Mouse (Mus musculus): Measurements from ENCODE around the gene Hnrnph3.

Gene Hnrnph3

DNA sequence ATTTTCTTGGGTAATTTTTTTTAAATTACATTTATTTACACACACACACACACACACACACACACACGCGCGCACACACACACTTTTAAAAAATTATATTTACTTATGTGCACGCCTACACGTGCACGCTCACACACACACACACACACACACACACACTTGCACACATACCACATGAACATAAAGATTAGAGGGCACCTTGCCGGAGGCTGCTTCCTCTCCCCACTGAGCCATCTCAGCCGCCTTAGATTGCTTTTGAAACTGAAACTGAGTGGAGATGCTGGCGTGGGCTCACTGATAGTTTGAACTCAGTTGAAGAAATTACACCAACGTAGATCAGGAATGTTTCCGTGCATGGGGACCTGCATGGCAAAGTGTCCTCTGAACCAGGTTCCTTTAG lies 39.9 kb downstream of the Hnrnph3 start:
- no peak for DNase-seq (ENCODE audit: low read depth)

DNA sequence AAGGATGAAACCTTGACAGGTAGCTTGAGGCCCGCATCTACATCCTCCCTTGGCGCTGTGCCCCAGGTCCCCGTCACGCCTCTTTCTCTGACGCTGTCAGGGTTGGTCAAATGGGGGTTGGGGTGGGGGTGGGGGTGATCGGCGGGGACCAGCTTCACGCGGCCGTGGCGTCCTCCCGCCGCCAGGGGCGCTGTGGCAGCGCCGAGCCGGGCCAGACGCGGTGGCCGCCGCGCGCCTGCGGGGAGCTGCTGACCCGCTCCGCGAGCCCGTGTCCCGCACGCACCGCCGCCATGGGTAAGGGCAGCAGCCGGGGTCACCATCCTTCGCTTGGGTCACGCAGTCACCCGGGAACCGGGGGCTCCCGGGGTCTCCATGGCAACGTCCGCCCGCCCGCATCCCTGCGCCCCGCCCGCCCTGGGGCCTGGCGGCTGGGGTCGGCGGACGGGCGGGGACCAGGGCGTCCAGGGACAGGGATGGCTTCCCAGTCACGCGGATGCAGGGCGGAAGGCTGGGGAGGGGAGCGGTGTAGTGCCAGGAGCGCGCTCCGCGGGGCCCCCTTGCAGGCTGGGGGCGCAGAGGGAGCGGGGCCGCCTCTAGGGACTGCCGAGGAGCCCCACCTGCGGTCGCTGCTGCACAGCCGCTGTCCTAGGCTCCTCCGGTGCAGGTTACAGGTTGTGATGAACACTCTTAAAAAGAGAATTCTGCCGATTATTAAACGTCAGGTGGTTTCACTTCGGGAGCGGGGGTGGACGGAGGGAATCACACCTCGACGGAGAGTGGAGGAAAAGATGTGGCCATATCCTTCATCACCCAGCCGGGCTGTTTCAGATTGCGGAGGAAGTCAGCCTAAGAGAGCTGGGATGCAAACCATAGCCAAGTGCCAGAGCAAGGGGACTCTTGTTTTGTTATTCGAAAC lies 43.7 kb downstream of the Hnrnph3 start, which contains the start of gene Rufy2:
Gene Rufy2 (plus strand): TSS at position 185 of the 916 bp plus-strand sequence.
- DNase-seq (ENCODE audit: low read depth): peak; percentile 93

DNA sequence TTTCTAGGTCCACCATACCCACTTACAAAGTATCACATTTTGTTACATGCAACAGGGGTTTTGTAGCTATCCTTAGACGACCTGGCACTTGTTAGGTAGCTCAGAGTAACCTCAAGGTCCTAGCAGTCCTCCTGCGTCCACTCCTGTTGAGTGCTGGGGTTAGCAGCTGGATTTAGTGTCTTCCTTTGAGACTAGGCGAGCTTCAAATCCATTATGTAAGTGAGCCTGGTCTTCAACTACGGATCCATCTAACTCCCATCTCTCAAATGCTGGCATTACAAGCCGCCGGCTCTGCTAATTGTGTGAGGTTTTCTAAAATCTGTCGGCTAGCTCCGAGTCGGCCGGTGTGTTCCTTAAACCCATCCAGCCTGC lies 44.4 kb downstream of the Hnrnph3 start:
- DNase-seq (ENCODE audit: low read depth): no peak

DNA sequence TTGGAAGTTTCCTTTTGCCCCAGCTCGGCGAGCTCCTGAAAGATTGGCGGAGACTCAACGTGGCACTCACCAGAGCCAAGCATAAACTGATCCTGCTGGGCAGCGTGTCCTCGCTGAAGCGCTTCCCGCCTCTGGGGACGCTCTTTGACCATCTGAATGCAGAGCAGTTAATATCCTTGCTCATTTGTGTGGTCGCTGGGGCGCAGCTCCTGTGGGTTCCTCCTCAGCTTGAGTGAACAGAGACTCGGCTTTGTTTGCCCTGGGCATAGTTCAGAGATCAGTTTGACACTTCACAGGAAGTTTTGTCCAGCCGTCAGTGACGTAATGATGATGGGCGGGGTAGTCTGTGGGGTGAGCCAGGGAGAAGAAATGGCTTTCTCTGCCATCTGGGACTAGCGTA lies 52.2 kb downstream of the Hnrnph3 start:
- DNase-seq (ENCODE audit: low read depth): no peak

DNA sequence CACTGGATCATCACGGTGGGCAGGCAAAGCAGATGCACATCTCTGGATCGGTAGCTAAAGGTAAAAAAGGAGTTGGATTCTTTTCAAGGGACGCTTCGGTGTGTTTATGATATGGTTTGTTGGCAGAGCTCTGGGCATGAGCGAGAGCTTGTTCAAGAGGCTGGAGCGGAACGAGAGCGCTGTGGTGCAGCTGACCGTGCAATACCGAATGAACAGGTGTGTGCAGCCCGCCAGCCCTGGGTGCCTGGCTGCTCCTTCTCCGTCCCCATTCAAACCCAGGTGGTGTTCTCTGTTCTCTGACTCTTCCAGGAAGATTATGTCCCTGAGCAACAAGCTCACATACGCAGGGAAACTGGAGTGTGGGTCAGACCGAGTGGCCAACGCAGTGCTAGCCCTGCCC lies 57.7 kb downstream of the Hnrnph3 start:
- DNase-seq (ENCODE audit: low read depth): no peak

DNA sequence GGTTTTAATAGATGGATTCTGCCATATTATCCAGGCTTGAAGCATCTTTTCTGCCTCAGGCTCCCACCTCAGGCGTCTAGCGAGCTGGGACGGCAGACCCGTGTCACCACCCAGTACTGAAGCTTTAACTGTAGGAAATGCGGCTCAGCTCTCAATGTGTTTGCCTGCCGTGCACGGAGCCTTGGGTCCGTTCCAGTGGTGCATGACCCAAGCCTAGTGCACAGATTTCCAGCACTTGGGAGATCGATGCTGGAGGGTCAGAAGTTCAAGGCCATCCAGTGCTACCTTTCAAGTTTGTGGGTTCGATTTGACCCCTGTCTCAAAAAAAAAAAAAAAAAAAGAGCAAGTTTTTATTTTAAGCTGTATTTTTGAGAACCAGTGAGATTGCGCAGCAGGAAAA lies 58.2 kb downstream of the Hnrnph3 start:
- DNase-seq (ENCODE audit: low read depth): no peak
